Mouse (Mus musculus) lung, embryonic 14.5 days (tissue): ENCODE data around the gene Dusp8. TPM values are rescaled to one million over a fixed set of nuclear protein-coding genes. Genes with fewer than 3 reads are reported as not detected.
A peak's percentile ranks its signal among the peaks of the same experiment; 100 is the strongest.

Source experiments
- ATAC-seq: fragments of 200-750 bp; cut with Nextera tagmentation; 2 replicates; pipeline ENCODE4 v1.8.0; 2017; ENCODE audit warnings: mild to moderate bottlenecking, moderate TSS enrichment, moderate library complexity; ENCODE audit not compliant: insufficient read depth
- DNase-seq: peaks from one replicate; pipeline ENCODE4 v3.0.0-alpha.2; 2015
- H3K27ac ChIP-seq: fragments of 300-500 bp; sonication (generic); 2 replicates; pipeline ENCODE4 v1.5.1; 2014; ENCODE audit warnings: low read depth, mild to moderate bottlenecking, moderate library complexity
- H3K27me3 ChIP-seq: fragments of 300-500 bp; sonication (generic); 2 replicates; pipeline ENCODE4 v1.6.1; 2014; ENCODE audit warnings: low read length, control low read depth; ENCODE audit not compliant: insufficient read depth
- H3K36me3 ChIP-seq: fragments of 300-500 bp; sonication (generic); 2 replicates; pipeline ENCODE4 v1.6.1; 2014; ENCODE audit warnings: control low read depth; ENCODE audit not compliant: insufficient read depth
- H3K4me1 ChIP-seq: fragments of 300-500 bp; sonication (generic); 2 replicates; pipeline ENCODE4 v1.6.1; 2014; ENCODE audit warnings: antibody characterized with exemption, control low read depth; ENCODE audit not compliant: insufficient read depth
- H3K4me2 ChIP-seq: fragments of 300-500 bp; sonication (generic); 2 replicates; pipeline ENCODE4 v1.6.1; 2014; ENCODE audit warnings: mild to moderate bottlenecking
- H3K4me3 ChIP-seq: fragments of 300-500 bp; sonication (generic); 2 replicates; pipeline ENCODE4 v1.5.1; 2014; ENCODE audit warnings: low read depth, low read length
- H3K9ac ChIP-seq: fragments of 300-500 bp; sonication (generic); 2 replicates; pipeline ENCODE4 v1.6.1; 2014
- H3K9me3 ChIP-seq: fragments of 300-500 bp; sonication (generic); 2 replicates; pipeline ENCODE4 v1.6.1; 2016; ENCODE audit warnings: low read depth, low read length, control low read depth
- CTCF ChIP-seq: IDR thresholded peaks from 2 replicates; pipeline ENCODE4 v1.5.1; 2016; ENCODE audit warnings: antibody characterized with exemption, low read depth
- WGBS: fragments of 180-500 bp; shearing (Covaris S2); extraction: QIAGEN DNeasy Blood & Tissue Kit; methylation state at CpG from one replicate; pipeline ENCODE4 v1.1.7; 2014; 5-methylcytosine and 5-hydroxymethylcytosine counted together
- polyA plus RNA-seq: library from polyadenylated mRNA; unstranded; fragments of >200 nt; fragmentation: Nextera tagmentation; extraction: Ambion mirVana; gene quantifications from 2 replicates; pipeline ENCODE4 v1.2.1, GENCODE M21; 2014

Dusp8 gene
- polyA plus RNA-seq, 1 experiment from 2014 or later: 1.9 TPM

GRCm38 (mm10) chr7:142091848-142092247 is 3.8 kb downstream of the Dusp8 start:
- Histone ChIP-seq H3K27me3 (peaks cover 37% of the 10 kb centered on the region), H3K4me3 (no peak overlapping the region), H3K4me1 (peaks cover 8% of the 10 kb centered on the region; the same call in 1 of the 2 replicates), H3K4me2 (no peak overlapping the region), H3K9me3 (no peaks in the 10 kb centered on the region), H3K27ac (no peak overlapping the region), H3K36me3 (no peaks in the 10 kb centered on the region), H3K9ac (no peak overlapping the region)
- DNase-seq (peak; percentile 27), ATAC-seq (no peak)
- no peak for TF ChIP-seq CTCF
- 3% methylated on average over 4 of the region's 4 CpGs for WGBS

- Histone ChIP-seq H3K4me1 (peaks cover 5% of the 10 kb centered on the region), H3K9me3 (no peaks in the 10 kb centered on the region), H3K9ac (no peak overlapping the region), H3K27me3 (peaks cover 23% of the 10 kb centered on the region), H3K27ac (no peak overlapping the region), H3K4me3 (no peak overlapping the region), H3K36me3 (no peaks in the 10 kb centered on the region), H3K4me2 (no peak overlapping the region)
- no peak for TF ChIP-seq CTCF
- DNase-seq: no peak
- WGBS: 40% methylated on average over 17 of the region's 17 CpGs
- ATAC-seq: no peak
Measured at GRCm38 (mm10) chr7:142089648-142090447, 5.8 kb downstream of the Dusp8 start.

- Histone ChIP-seq H3K4me2 (no peak overlapping the region), H3K36me3 (no peaks in the 10 kb centered on the region), H3K4me1 (peaks cover 13% of the 10 kb centered on the region), H3K27me3 (peaks cover 19% of the 10 kb centered on the region), H3K27ac (no peak overlapping the region), H3K4me3 (no peak overlapping the region), H3K9ac (no peak overlapping the region), H3K9me3 (no peaks in the 10 kb centered on the region)
- ATAC-seq: peak; percentile 68; the same call in 1 of the 2 replicates
- peak; percentile 73 for DNase-seq
- no peak for TF ChIP-seq CTCF
- 7% methylated on average over 5 of the region's 5 CpGs for WGBS
Measured at GRCm38 (mm10) chr7:142088886-142089285, 6.8 kb downstream of the Dusp8 start.

- H3K27me3 ChIP-seq: peaks cover 24% of the 10 kb centered on the region
- no peak for TF ChIP-seq CTCF
- no peaks in the 10 kb centered on the region for H3K9me3 ChIP-seq
- DNase-seq (no peak), ATAC-seq (no peak)
- no peak overlapping the region for H3K27ac ChIP-seq
- H3K4me2 ChIP-seq: no peak overlapping the region
- H3K9ac ChIP-seq: no peak overlapping the region
- H3K4me3 ChIP-seq: no peak overlapping the region
- H3K4me1 ChIP-seq: peaks cover 15% of the 10 kb centered on the region
- H3K36me3 ChIP-seq: peaks cover 4% of the 10 kb centered on the region; the same call in 1 of the 2 replicates
- WGBS: 72% methylated on average over 1 of the region's 1 CpGs
Measured at GRCm38 (mm10) chr7:142087069-142087652, 8.5 kb downstream of the Dusp8 start.

GRCm38 (mm10) chr7:142086159-142086905 is 9.3 kb downstream of the Dusp8 start:
- no peak overlapping the region; the same call in 1 of the 2 replicates for H3K27ac ChIP-seq
- WGBS: 61% methylated on average over 4 of the region's 4 CpGs
- TF ChIP-seq CTCF: no peak
- DNase-seq (no peak), ATAC-seq (no peak)
- no peak overlapping the region for H3K4me2 ChIP-seq
- H3K27me3 ChIP-seq: peaks cover 31% of the 10 kb centered on the region
- H3K36me3 ChIP-seq: peaks cover 5% of the 10 kb centered on the region; the same call in 1 of the 2 replicates
- no peaks in the 10 kb centered on the region for H3K9me3 ChIP-seq
- H3K9ac ChIP-seq: no peak overlapping the region
- no peak overlapping the region for H3K4me3 ChIP-seq
- H3K4me1 ChIP-seq: peaks cover 15% of the 10 kb centered on the region

GRCm38 (mm10) chr7:142084820-142085219 is 10.8 kb downstream of the Dusp8 start:
- Histone ChIP-seq H3K4me3 (no peak overlapping the region), H3K9ac (no peak overlapping the region), H3K27ac (no peak overlapping the region), H3K4me1 (peaks cover 14% of the 10 kb centered on the region), H3K4me2 (no peak overlapping the region), H3K27me3 (peaks cover 42% of the 10 kb centered on the region), H3K36me3 (peaks cover 5% of the 10 kb centered on the region; the same call in 1 of the 2 replicates), H3K9me3 (no peaks in the 10 kb centered on the region)
- no peak for ATAC-seq
- 52% methylated on average over 3 of the region's 3 CpGs for WGBS
- DNase-seq: peak; percentile 51
- no peak for TF ChIP-seq CTCF
